Mouse (Mus musculus): ENCODE data around the gene Fis1.

DNA sequence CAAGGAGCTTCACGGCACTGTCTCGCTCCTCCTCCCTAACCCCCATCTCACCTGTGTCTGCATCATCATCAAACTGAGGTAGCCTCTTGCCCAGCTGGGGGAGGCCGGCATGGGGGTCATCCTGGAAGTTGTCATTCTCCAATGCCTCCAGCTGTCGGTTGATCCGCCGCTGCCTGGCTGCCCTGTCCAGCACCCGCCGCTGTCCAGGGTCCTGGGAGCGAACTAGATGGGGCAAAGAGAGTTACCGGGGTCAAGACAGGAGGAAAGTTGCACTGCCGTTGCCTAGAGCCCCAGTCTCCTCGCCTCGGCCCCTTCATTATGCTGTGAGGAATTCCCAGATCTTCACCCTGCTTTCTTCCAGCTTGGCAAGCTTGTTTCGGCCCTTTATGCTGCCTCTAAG is 31.8 kb downstream of the Fis1 start:
- no peak for TF ChIP-seq CTCF (IDR thresholded peaks at IDR 0.05)
- TF ChIP-seq EP300 (IDR thresholded peaks at IDR 0.05) = no peak

All from lung, postnatal 0 days (tissue).